Mouse (Mus musculus): ENCODE data around the gene Ip6k3.

Gene Ip6k3

GRCm38 (mm10) chr17:27167545-27167944 lies at the start of gene Ip6k3:
TSS of gene Ip6k3 (minus strand) at chr17:27167795.
- DNase-seq (ENCODE audit: low spot score in 2 of 2): no peak

GRCm38 (mm10) chr17:27212768-27213525 lies 45.4 kb upstream of the Ip6k3 start:
- peak; percentile 63 to 74 for DNase-seq (ENCODE audit: low spot score in 2 of 2)

- DNase-seq (ENCODE audit: low spot score in 2 of 2): no peak
These were observed 44.4 kb upstream of the Ip6k3 start for GRCm38 (mm10) chr17:27212006-27212405.

- no peak for DNase-seq (ENCODE audit: low spot score in 2 of 2)
These were observed 39.6 kb upstream of the Ip6k3 start for GRCm38 (mm10) chr17:27207113-27207707.

GRCm38 (mm10) chr17:27204075-27204909 lies 36.7 kb upstream of the Ip6k3 start, which contains the start of gene Lemd2:
TSS of gene Lemd2 (minus strand) at chr17:27204469.
- DNase-seq (ENCODE audit: low spot score in 2 of 2): peak; percentile 92 to 94

- no peak for DNase-seq (ENCODE audit: low spot score in 2 of 2)
These were observed 35.9 kb upstream of the Ip6k3 start for GRCm38 (mm10) chr17:27203358-27204074.

GRCm38 (mm10) chr17:27202919-27203357 lies 35.3 kb upstream of the Ip6k3 start:
- DNase-seq (ENCODE audit: low spot score in 2 of 2): no peak

- no peak for DNase-seq (ENCODE audit: low spot score in 2 of 2)
These were observed 34.4 kb upstream of the Ip6k3 start for GRCm38 (mm10) chr17:27201981-27202380.

- DNase-seq (ENCODE audit: low spot score in 2 of 2): no peak
These were observed 33.2 kb upstream of the Ip6k3 start for GRCm38 (mm10) chr17:27200801-27201200.

GRCm38 (mm10) chr17:27199864-27200263 lies 32.3 kb upstream of the Ip6k3 start:
- no peak for DNase-seq (ENCODE audit: low spot score in 2 of 2)

GRCm38 (mm10) chr17:27199205-27199604 lies 31.6 kb upstream of the Ip6k3 start:
- no peak for DNase-seq (ENCODE audit: low spot score in 2 of 2)

- no peak for DNase-seq (ENCODE audit: low spot score in 2 of 2)
These were observed 28.6 kb upstream of the Ip6k3 start for GRCm38 (mm10) chr17:27196206-27196605.

GRCm38 (mm10) chr17:27194258-27195185 lies 26.9 kb upstream of the Ip6k3 start:
- DNase-seq (ENCODE audit: low spot score in 2 of 2): no peak

GRCm38 (mm10) chr17:27191804-27192203 lies 24.2 kb upstream of the Ip6k3 start:
- DNase-seq (ENCODE audit: low spot score in 2 of 2): no peak

GRCm38 (mm10) chr17:27191189-27191588 lies 23.6 kb upstream of the Ip6k3 start:
- DNase-seq (ENCODE audit: low spot score in 2 of 2): no peak

GRCm38 (mm10) chr17:27189640-27190216 lies 22.1 kb upstream of the Ip6k3 start:
- DNase-seq (ENCODE audit: low spot score in 2 of 2): peak in 1 of 2 experiments; percentile 61

- no peak for DNase-seq (ENCODE audit: low spot score in 2 of 2)
These were observed 21.3 kb upstream of the Ip6k3 start for GRCm38 (mm10) chr17:27188883-27189282.

- DNase-seq (ENCODE audit: low spot score in 2 of 2): no peak
These were observed 19.5 kb upstream of the Ip6k3 start for GRCm38 (mm10) chr17:27187059-27187458.

GRCm38 (mm10) chr17:27186068-27186467 lies 18.5 kb upstream of the Ip6k3 start:
- no peak for DNase-seq (ENCODE audit: low spot score in 2 of 2)

GRCm38 (mm10) chr17:27183667-27184292 lies 16.2 kb upstream of the Ip6k3 start:
- no peak for DNase-seq (ENCODE audit: low spot score in 2 of 2)

All from frontal cortex, postnatal 10 days (tissue).